Mouse (Mus musculus): ENCODE measurements around the gene Tmem220. TPM values are rescaled to one million over a fixed set of nuclear protein-coding genes. Genes with fewer than 3 reads are reported as not detected.

Gene Tmem220
- total RNA-seq (2021): 5.6 and 6.0 TPM in 2 replicates
- long read RNA-seq, experiment 1, transcript Tmem220-201 (6 exons, 1,597 nt): major isoform, 15 of 18 reads
- long read RNA-seq, experiment 1, partial matches to known transcripts: 0 of 18 reads
- long read RNA-seq, experiment 1, other reads (novel, unspliced or antisense): 2 of 18 reads
- long read RNA-seq, experiment 2, transcript Tmem220-201 (6 exons, 1,597 nt): major isoform, 7 of 10 reads
- long read RNA-seq, experiment 2, partial matches to known transcripts: 0 of 10 reads
- long read RNA-seq, experiment 2, other reads (novel, unspliced or antisense): 3 of 10 reads

- DNase-seq: peak; percentile 99
These were observed at the start of gene Tmem220 for GRCm38 (mm10) chr11:67024867-67025477. TSS of gene Tmem220 (plus strand) at chr11:67025154.

- DNase-seq: no peak
These were observed 49.2 kb upstream of the Tmem220 start for GRCm38 (mm10) chr11:66975606-66976330.

GRCm38 (mm10) chr11:66981336-66982115 is 43.4 kb upstream of the Tmem220 start:
- DNase-seq: no peak

- peak; percentile 79 for DNase-seq
These were observed 42.2 kb upstream of the Tmem220 start for GRCm38 (mm10) chr11:66982794-66983193.

GRCm38 (mm10) chr11:66983422-66984164 is 41.4 kb upstream of the Tmem220 start:
- DNase-seq: no peak

- DNase-seq: peak; percentile 88
These were observed 40.5 kb upstream of the Tmem220 start for GRCm38 (mm10) chr11:66984165-66985135.

- DNase-seq: peak; percentile 35
These were observed 39.7 kb upstream of the Tmem220 start for GRCm38 (mm10) chr11:66985136-66985702.

- DNase-seq: no peak
These were observed 32.8 kb upstream of the Tmem220 start for GRCm38 (mm10) chr11:66992150-66992549.

GRCm38 (mm10) chr11:66993674-66994073 is 31.3 kb upstream of the Tmem220 start:
- DNase-seq: no peak

- DNase-seq: no peak
These were observed 28.5 kb upstream of the Tmem220 start for GRCm38 (mm10) chr11:66996446-66996845.

GRCm38 (mm10) chr11:66998467-66999403 is 26.2 kb upstream of the Tmem220 start:
- peak; percentile 86 for DNase-seq

- DNase-seq: no peak
These were observed 24.3 kb upstream of the Tmem220 start for GRCm38 (mm10) chr11:67000671-67001070.

GRCm38 (mm10) chr11:67001717-67002116 is 23.2 kb upstream of the Tmem220 start:
- no peak for DNase-seq

GRCm38 (mm10) chr11:67002911-67003310 is 22.0 kb upstream of the Tmem220 start:
- DNase-seq: no peak

- peak; percentile 49 for DNase-seq
These were observed 17.0 kb upstream of the Tmem220 start for GRCm38 (mm10) chr11:67007961-67008360.

- no peak for DNase-seq
These were observed 16.4 kb upstream of the Tmem220 start for GRCm38 (mm10) chr11:67008528-67008927.

GRCm38 (mm10) chr11:67010430-67010829 is 14.5 kb upstream of the Tmem220 start:
- DNase-seq: peak; percentile 50

- no peak for DNase-seq
These were observed 13.3 kb upstream of the Tmem220 start for GRCm38 (mm10) chr11:67011635-67012034.

All from adrenal gland, postnatal 14 days (tissue).